Mouse (Mus musculus) lung, postnatal 0 days (tissue): ENCODE results near the gene Nr1i3. TPM values are rescaled to one million over a fixed set of nuclear protein-coding genes. Genes with fewer than 3 reads are reported as not detected.

Experiments used
- ATAC-seq: fragments of 200-750 bp; cut with Nextera tagmentation; 2 replicates; pipeline ENCODE4 v1.8.0; 2017; ENCODE audit warnings: moderate library complexity
- DNase-seq: peaks from one replicate; pipeline ENCODE4 v3.0.0-alpha.2; 2016; ENCODE audit warnings: low spot score
- H3K27ac ChIP-seq: fragments of 300-500 bp; sonication (generic); 2 replicates; pipeline ENCODE4 v1.5.1; 2014; ENCODE audit warnings: antibody characterized with exemption, mild to moderate bottlenecking, low read length, mixed read lengths
- H3K27me3 ChIP-seq: fragments of 300-500 bp; sonication (generic); replicated peaks from 2 replicates; pipeline ENCODE4 v1.6.1; 2014; ENCODE audit warnings: low read length, mixed read lengths; ENCODE audit not compliant: insufficient read depth
- H3K36me3 ChIP-seq: fragments of 300-500 bp; sonication (generic); 2 replicates; pipeline ENCODE4 v1.6.1; 2014; ENCODE audit warnings: low read length, mixed read lengths; ENCODE audit not compliant: insufficient read depth
- H3K4me1 ChIP-seq: fragments of 300-500 bp; sonication (generic); 2 replicates; pipeline ENCODE4 v1.6.1; 2014; ENCODE audit warnings: antibody characterized with exemption, low read depth, low read length, mixed read lengths; ENCODE audit not compliant: insufficient read depth
- H3K4me2 ChIP-seq: fragments of 300-500 bp; sonication (generic); replicated peaks from 2 replicates; pipeline ENCODE4 v1.6.1; 2014; ENCODE audit warnings: low read depth, mild to moderate bottlenecking, low read length, moderate library complexity, mixed read lengths
- H3K4me3 ChIP-seq: fragments of 300-500 bp; sonication (generic); 2 replicates; pipeline ENCODE4 v1.5.1; 2014; ENCODE audit warnings: low read depth, low read length
- H3K9ac ChIP-seq: fragments of 300-500 bp; sonication (generic); replicated peaks from 2 replicates; pipeline ENCODE4 v1.6.1; 2014; ENCODE audit warnings: low read depth, mild to moderate bottlenecking
- H3K9me3 ChIP-seq: fragments of 300-500 bp; sonication (generic); 2 replicates; pipeline ENCODE4 v1.6.1; 2016; ENCODE audit warnings: low read length, mixed read lengths
- CTCF ChIP-seq: IDR thresholded peaks from 2 replicates; pipeline ENCODE4 v1.5.1; 2016; ENCODE audit warnings: antibody characterized with exemption, mild to moderate bottlenecking
- EP300 ChIP-seq: IDR thresholded peaks from 2 replicates; pipeline ENCODE4 v1.6.1; 2016; ENCODE audit warnings: antibody characterized with exemption, mild to moderate bottlenecking, control low read depth
- WGBS: fragments of 180-500 bp; shearing (Covaris S2); extraction: QIAGEN DNeasy Blood & Tissue Kit; methylation state at CpG from one replicate; pipeline ENCODE4 v1.1.7; 2014; 5-methylcytosine and 5-hydroxymethylcytosine counted together
- polyA plus RNA-seq: library from polyadenylated mRNA; unstranded; fragments of >200 nt; fragmentation: Nextera tagmentation; extraction: Ambion mirVana; gene quantifications from 2 replicates; pipeline ENCODE4 v1.2.1, GENCODE M21; 2015

Gene Nr1i3
- polyA plus RNA-seq, 1 experiment from 2014 or later, result 0.07 TPM

GRCm38 (mm10) chr1:171203471-171204248 is 10.1 kb upstream of the Nr1i3 start:
- WGBS, result 57% methylated on average over 9 of the region's 11 CpGs
- Histone ChIP-seq H3K9me3 (no peaks in the 10 kb centered on the region), H3K4me2 (no peak overlapping the region), H3K4me3 (no peak overlapping the region), H3K4me1 (no peaks in the 10 kb centered on the region), H3K27ac (no peak overlapping the region), H3K36me3 (no peaks in the 10 kb centered on the region), H3K9ac (no peak overlapping the region), H3K27me3 (no peaks in the 10 kb centered on the region)
- DNase-seq (no peak), ATAC-seq (no peak)
- no peak for TF ChIP-seq CTCF
- TF ChIP-seq EP300, result no peak

GRCm38 (mm10) chr1:171204249-171204644 is 9.5 kb upstream of the Nr1i3 start:
- DNase-seq (no peak), ATAC-seq (no peak)
- Histone ChIP-seq H3K27ac (no peak overlapping the region), H3K27me3 (no peaks in the 10 kb centered on the region), H3K4me1 (no peaks in the 10 kb centered on the region), H3K4me2 (no peak overlapping the region), H3K9ac (no peak overlapping the region), H3K4me3 (no peak overlapping the region), H3K9me3 (no peaks in the 10 kb centered on the region), H3K36me3 (no peaks in the 10 kb centered on the region)
- TF ChIP-seq EP300 (no peak), CTCF (no peak)
- 57% methylated on average over 7 of the region's 7 CpGs for WGBS

DNA sequence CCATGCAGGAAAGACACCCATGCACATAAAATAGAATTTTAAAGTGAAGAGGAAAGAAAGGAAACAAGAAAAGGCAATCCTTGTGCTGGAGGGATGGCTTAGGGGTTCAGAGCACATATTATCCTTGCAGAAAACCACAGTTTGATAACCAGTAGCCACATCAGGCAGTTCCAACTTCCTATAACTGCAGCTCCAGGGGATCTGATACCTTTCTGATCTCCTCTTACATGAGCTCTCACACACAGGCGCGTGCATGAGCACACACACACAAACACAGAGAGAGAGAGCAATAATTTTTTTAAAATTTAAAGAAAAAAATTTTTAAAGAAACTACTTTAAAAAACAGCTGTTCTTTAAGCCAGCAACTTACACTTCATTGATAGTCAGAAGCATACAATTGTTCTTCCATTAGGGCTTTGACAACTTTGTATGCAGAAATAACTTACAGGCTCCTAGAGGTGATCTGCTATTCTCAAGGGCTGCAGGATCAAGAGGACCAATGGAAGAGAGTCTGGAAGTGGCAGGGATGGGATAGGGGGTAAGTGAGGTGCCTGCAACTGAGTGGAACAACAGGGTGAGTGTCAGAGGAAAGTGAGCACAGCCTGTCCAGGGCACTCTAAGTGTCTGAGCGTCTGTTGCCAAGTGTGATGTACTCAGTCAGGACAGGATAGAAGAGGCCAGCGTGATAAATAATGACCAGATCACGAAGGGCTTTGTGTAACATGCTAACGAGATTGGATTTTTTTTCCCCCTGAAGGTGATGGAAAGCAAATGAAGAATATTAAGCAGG is 7.9 kb upstream of the Nr1i3 start:
- Histone ChIP-seq H3K27me3 (no peaks in the 10 kb centered on the region), H3K4me1 (no peaks in the 10 kb centered on the region), H3K4me2 (no peak overlapping the region), H3K9me3 (no peaks in the 10 kb centered on the region), H3K4me3 (no peak overlapping the region), H3K9ac (no peak overlapping the region), H3K27ac (no peak overlapping the region), H3K36me3 (no peaks in the 10 kb centered on the region)
- TF ChIP-seq EP300 (no peak), CTCF (no peak)
- no peak for DNase-seq
- no peak for ATAC-seq
- WGBS, result 72% methylated on average over 6 of the region's 6 CpGs

DNA sequence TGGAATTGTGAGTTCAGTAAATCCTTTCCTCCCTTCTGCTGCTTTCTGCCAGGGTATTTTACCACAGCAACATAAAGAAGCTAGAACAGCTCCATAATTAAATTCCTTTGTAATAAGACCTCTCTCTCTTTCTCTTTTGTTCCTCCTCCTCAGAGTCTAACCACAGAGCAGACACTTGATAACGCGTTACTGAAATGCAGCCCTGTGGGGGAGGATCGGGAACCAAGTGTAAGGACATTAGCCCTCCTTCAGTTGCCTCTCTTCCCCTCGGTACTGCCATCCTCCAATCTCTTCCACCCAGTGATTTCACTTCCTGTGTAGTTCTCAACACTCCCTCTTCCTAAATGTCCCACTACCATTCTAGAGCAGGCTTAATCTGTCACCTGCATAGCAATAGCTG is 4.4 kb upstream of the Nr1i3 start:
- H3K9ac ChIP-seq, result no peak overlapping the region
- 27% methylated on average over 4 of the region's 4 CpGs for WGBS
- no peaks in the 10 kb centered on the region for H3K4me1 ChIP-seq
- no peak overlapping the region for H3K27ac ChIP-seq
- H3K27me3 ChIP-seq, result no peaks in the 10 kb centered on the region
- no peaks in the 10 kb centered on the region for H3K9me3 ChIP-seq
- DNase-seq (no peak), ATAC-seq (no peak)
- TF ChIP-seq CTCF, result no peak
- TF ChIP-seq EP300, result no peak
- no peaks in the 10 kb centered on the region for H3K36me3 ChIP-seq
- H3K4me2 ChIP-seq, result no peak overlapping the region
- no peak overlapping the region for H3K4me3 ChIP-seq

GRCm38 (mm10) chr1:171212854-171213253 is 916 bp upstream of the Nr1i3 start:
- DNase-seq (no peak), ATAC-seq (no peak)
- H3K4me1 ChIP-seq, result no peaks in the 10 kb centered on the region
- H3K27me3 ChIP-seq, result no peaks in the 10 kb centered on the region
- WGBS, result 50% methylated on average over 3 of the region's 3 CpGs
- no peak overlapping the region for H3K9ac ChIP-seq
- no peaks in the 10 kb centered on the region for H3K9me3 ChIP-seq
- no peak overlapping the region for H3K4me3 ChIP-seq
- H3K4me2 ChIP-seq, result no peak overlapping the region
- TF ChIP-seq CTCF, result no peak
- TF ChIP-seq EP300, result no peak
- H3K27ac ChIP-seq, result no peak overlapping the region
- H3K36me3 ChIP-seq, result no peaks in the 10 kb centered on the region

DNA sequence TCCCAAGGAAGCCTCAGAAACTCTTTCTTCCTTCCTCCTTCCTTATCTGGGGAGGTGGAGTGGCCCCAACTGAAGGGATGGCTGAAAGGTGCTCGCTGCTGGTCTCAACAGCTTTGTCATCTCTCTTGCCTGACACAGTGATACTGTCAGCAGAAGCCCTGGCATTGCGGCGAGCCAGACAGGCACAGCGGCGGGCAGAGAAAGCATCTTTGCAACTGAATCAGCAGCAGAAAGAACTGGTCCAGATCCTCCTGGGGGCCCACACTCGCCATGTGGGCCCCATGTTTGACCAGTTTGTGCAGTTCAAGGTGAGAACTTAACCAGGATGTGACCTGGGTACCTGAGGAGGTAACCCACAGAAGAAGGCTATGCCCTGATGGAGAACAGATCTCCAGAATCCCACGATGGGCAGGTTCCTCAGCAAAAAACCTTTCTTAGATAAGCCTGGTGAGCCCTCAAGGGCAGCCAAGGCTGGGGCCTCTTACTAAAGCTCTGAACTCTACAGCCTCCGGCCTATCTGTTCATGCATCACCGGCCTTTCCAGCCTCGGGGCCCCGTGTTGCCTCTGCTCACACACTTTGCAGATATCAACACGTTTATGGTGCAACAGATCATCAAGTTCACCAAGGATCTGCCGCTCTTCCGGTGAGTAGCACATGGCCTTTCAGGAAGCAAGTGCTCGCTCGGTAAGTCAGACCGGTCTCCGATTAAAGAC is 2.6 kb downstream of the Nr1i3 start:
- Histone ChIP-seq H3K27me3 (no peaks in the 10 kb centered on the region), H3K4me2 (no peak overlapping the region), H3K9me3 (no peaks in the 10 kb centered on the region), H3K36me3 (peaks cover 3% of the 10 kb centered on the region; the same call in 1 of the 2 replicates), H3K27ac (no peak overlapping the region), H3K4me3 (no peak overlapping the region), H3K9ac (no peak overlapping the region), H3K4me1 (peaks cover 5% of the 10 kb centered on the region; the same call in 1 of the 2 replicates)
- TF ChIP-seq CTCF (no peak), EP300 (no peak)
- DNase-seq, result no peak
- ATAC-seq, result no peak
- WGBS, result 84% methylated on average over 18 of the region's 18 CpGs
